Mouse (Mus musculus): Measurements from ENCODE around the gene C1qa. TPM values are rescaled to one million over a fixed set of nuclear protein-coding genes. Genes with fewer than 3 reads are reported as not detected.

C1qa gene
- polyA plus RNA-seq, 1 experiment from 2014 or later: 11.2 TPM

DNA sequence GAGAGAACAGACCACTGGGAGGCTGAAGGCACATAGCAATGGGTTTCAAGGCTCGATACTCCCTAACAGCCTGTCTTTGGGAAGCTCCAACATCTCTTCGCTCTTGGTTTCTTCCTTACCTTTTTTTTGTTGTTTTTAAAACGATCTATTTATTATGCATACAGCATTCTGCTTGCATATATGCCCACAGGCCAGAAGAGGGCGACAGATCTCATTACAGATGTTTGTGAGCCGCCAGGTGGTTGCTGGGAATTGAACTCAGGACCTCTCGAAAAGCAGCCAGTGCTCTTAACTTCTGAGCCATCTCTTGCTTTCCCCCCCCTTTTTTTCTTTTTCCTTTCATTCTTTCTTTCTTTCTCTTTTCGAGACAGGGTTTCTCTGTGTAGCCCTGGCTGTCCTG lies 551 bp upstream of the C1qa start:
- no peak for ATAC-seq (ENCODE audit: insufficient number of reproducible peaks, low FRiP score)
- Histone ChIP-seq H3K9me3 (replicated peaks) (no peaks in the 10 kb centered on the region), H3K9ac (no peak overlapping the region), H3K36me3 (no peaks in the 10 kb centered on the region), H3K27ac (ENCODE audit: poor library complexity, severe bottlenecking) (no peak overlapping the region), H3K4me3 (no peak overlapping the region), H3K4me2 (no peak overlapping the region), H3K4me1 (replicated peaks) (0 out of 2 replicates have a peak, but pooled peaks cover 3% of the 10 kb centered on the region), H3K27me3 (replicated peaks) (peaks cover 78% of the 10 kb centered on the region)
- 56% methylated on average over 7 of the region's 7 CpGs for WGBS

DNA sequence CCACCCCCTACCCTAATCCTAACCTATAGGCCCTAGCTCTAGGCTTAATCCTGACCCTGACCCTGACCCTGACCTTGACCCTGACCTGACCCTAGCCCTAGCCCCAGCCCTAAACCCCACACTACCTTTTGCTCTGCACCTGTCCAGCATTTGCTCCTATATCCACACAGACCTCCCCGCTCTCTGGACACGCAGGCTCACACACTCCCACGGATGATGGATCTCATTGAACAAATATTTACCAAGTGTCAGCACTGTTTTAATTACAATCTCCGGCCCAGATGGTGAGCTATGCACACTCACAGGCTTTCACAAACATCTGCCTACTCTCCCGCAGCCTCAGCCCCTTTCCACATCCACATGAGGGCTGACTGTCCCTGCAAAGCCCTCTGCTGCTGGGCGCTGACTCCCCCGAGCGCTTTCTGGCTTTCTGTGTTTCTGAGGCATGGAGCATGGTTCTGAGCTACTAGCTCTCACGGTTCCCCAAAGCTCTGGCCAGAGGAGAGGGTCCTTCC lies 462 bp downstream of the C1qa start:
- ATAC-seq (ENCODE audit: insufficient number of reproducible peaks, low FRiP score): no peak
- peaks cover 79% of the 10 kb centered on the region for H3K27me3 ChIP-seq (replicated peaks)
- H3K36me3 ChIP-seq: no peaks in the 10 kb centered on the region
- no peaks in the 10 kb centered on the region for H3K9me3 ChIP-seq (replicated peaks)
- no peak overlapping the region for H3K27ac ChIP-seq (ENCODE audit: poor library complexity, severe bottlenecking)
- H3K4me3 ChIP-seq: no peak overlapping the region
- WGBS: 66% methylated on average over 9 of the region's 9 CpGs
- no peak overlapping the region for H3K4me2 ChIP-seq
- no peak overlapping the region for H3K9ac ChIP-seq
- H3K4me1 ChIP-seq (replicated peaks): 0 out of 2 replicates have a peak, but pooled peaks cover 3% of the 10 kb centered on the region

DNA sequence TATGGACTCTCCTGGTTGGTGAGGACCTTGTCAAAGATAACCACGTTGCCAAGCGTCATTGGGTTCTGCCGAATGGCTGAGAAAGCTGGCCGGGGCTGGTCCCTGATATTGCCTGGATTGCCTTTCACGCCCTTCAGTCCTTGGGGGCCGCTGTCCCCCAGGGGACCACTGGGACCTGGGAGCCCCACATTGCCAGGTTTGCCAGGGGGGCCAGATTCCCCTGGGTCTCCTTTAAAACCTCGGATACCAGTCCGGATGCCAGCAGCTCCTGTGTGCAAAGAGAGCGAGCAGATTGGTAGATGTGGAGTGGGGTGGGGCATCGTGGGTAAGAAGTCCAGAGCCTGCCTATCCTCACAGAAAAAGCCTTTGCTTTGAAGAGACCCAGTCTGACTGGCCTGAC lies 2.1 kb downstream of the C1qa start:
- H3K27me3 ChIP-seq (replicated peaks): peaks cover 82% of the 10 kb centered on the region
- H3K9ac ChIP-seq: no peak overlapping the region
- 36% methylated on average over 10 of the region's 10 CpGs for WGBS
- 0 out of 2 replicates have a peak, but pooled peaks cover 3% of the 10 kb centered on the region for H3K4me1 ChIP-seq (replicated peaks)
- no peaks in the 10 kb centered on the region for H3K9me3 ChIP-seq (replicated peaks)
- no peak overlapping the region for H3K4me3 ChIP-seq
- no peak overlapping the region for H3K4me2 ChIP-seq
- no peak for ATAC-seq (ENCODE audit: insufficient number of reproducible peaks, low FRiP score)
- no peak overlapping the region for H3K27ac ChIP-seq (ENCODE audit: poor library complexity, severe bottlenecking)
- no peaks in the 10 kb centered on the region for H3K36me3 ChIP-seq

DNA sequence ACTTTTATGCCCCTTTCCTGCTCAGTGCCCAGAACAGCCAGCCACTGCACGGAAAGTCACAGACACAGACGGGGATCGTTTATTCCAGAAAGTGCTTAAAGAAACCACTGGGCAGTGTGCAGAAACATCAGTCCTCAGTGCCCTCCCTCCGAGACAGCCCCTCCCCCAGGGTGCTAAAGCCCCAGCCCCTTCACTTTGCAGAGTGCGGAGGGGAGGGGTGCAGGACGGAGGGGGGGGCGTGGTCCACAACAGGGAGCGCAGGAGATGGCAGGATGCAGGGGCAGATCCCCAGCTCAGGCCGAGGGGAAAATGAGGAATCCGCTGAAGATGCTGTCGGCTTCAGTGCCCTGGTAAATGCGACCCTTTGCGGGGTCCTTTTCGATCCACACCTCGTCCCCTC lies 2.7 kb downstream of the C1qa start:
- WGBS: 4% methylated on average over 14 of the region's 15 CpGs
- H3K4me2 ChIP-seq: no peak overlapping the region
- ATAC-seq (ENCODE audit: insufficient number of reproducible peaks, low FRiP score): no peak
- H3K27me3 ChIP-seq (replicated peaks): peaks cover 86% of the 10 kb centered on the region
- H3K4me1 ChIP-seq (replicated peaks): 0 out of 2 replicates have a peak, but pooled peaks cover 3% of the 10 kb centered on the region
- no peak overlapping the region for H3K9ac ChIP-seq
- no peak overlapping the region for H3K4me3 ChIP-seq
- H3K9me3 ChIP-seq (replicated peaks): no peaks in the 10 kb centered on the region
- no peak overlapping the region for H3K27ac ChIP-seq (ENCODE audit: poor library complexity, severe bottlenecking)
- no peaks in the 10 kb centered on the region for H3K36me3 ChIP-seq

DNA sequence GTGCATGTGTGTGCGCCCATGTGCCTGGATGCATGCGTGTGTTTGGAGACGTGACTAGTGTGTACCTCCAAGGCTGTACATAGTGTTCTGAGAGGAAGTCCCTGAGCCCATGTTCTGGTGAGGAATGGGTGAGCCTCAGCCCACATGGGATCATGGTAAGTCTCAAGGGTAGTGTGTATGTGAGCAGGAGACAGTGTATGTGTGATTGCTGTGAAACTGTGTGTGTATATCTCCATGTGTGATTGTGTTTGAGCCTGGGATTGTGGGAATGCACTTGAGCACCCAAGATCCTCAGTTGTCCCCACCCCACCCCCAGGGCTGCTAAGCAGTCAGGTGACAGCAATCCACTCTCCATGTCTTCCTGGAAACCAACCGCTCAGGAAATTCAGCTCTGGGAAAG lies 3.8 kb downstream of the C1qa start:
- H3K27ac ChIP-seq (ENCODE audit: poor library complexity, severe bottlenecking): no peak overlapping the region
- no peaks in the 10 kb centered on the region for H3K36me3 ChIP-seq
- H3K4me2 ChIP-seq: no peak overlapping the region
- H3K9ac ChIP-seq: no peak overlapping the region
- no peak overlapping the region for H3K4me3 ChIP-seq
- H3K4me1 ChIP-seq (replicated peaks): 0 out of 2 replicates have a peak, but pooled peaks cover 3% of the 10 kb centered on the region
- no peak for ATAC-seq (ENCODE audit: insufficient number of reproducible peaks, low FRiP score)
- peaks cover 88% of the 10 kb centered on the region for H3K27me3 ChIP-seq (replicated peaks)
- 67% methylated on average over 4 of the region's 4 CpGs for WGBS
- H3K9me3 ChIP-seq (replicated peaks): no peaks in the 10 kb centered on the region

DNA sequence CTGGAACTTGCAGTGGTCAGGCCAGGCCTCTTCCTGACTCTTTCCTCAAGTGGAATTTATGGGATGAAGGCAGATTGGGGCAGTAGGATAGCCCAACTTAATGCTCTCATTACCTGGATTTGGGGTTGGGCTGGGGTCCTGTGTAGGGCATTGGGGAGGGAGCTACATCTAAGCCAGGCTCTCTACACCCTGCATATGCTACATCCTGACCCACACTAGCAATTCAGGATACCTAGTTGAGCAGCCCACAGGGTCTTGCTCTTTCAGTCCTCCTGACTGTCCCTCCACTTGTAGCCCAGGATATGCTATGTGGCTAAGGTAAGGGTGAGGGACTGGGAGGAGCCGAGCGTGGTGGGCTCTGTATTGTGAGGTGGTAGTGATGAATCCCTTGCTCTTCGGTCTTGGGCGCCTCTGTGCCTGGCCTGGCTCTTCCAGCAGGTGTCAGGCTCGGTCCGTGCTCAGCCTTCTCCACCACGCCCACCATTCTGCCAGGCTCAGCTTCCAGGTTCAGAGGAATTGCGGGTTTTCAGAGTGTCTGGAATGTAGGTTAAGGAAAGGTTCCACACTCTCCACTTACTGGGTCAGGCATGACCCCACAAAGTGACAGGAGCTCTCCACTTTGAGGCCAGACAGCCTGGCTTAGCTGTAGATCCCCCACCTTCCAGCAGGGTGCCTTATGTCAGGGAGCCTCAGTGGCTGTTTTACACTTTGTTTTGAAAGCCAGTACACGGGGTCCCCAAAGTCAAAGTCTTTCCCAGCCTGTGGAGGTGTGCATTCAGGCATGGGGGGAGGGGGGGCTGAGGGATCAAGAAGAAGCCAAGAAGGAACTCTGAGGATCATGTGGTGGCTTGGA lies 4.7 kb downstream of the C1qa start:
- Histone ChIP-seq H3K4me3 (no peak overlapping the region), H3K9me3 (replicated peaks) (no peaks in the 10 kb centered on the region), H3K27me3 (replicated peaks) (peaks cover 94% of the 10 kb centered on the region), H3K4me1 (replicated peaks) (0 out of 2 replicates have a peak, but pooled peaks cover 3% of the 10 kb centered on the region), H3K36me3 (no peaks in the 10 kb centered on the region), H3K27ac (ENCODE audit: poor library complexity, severe bottlenecking) (no peak overlapping the region), H3K4me2 (no peak overlapping the region), H3K9ac (no peak overlapping the region)
- ATAC-seq (ENCODE audit: insufficient number of reproducible peaks, low FRiP score): no peak
- 8% methylated on average over 9 of the region's 9 CpGs for WGBS

DNA sequence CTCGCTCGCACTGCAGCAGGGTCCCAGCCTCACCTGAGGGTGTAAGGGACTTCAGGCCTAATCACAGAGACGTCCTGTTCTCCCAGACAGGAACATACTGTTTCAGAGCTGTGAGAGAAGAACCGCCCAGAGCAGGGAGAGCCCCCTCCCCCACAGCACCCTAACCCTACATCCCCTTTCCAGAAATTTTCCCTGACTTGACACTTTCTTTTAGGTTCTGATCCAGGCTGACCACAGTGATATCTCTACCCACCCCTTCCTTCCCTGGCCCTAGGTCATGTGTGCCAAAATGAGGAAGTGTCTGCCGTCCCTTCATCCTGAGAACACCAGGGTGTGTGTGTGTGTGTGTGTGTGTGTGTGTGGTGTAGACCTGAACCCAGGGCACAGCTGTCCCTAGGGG lies 5.8 kb downstream of the C1qa start, which contains the start of gene C1qc:
TSS of gene C1qc (minus strand) at position 255 of the 400 bp plus-strand sequence.
- Histone ChIP-seq H3K36me3 (no peaks in the 10 kb centered on the region), H3K27me3 (replicated peaks) (peaks cover 91% of the 10 kb centered on the region), H3K4me3 (no peak within 1 kb of the TSS), H3K4me1 (replicated peaks) (0 out of 2 replicates have a peak, but pooled peaks cover 3% of the 10 kb centered on the region), H3K9me3 (replicated peaks) (no peaks in the 10 kb centered on the region), H3K4me2 (no peak within 1 kb of the TSS), H3K27ac (ENCODE audit: poor library complexity, severe bottlenecking) (no peak within 1 kb of the TSS), H3K9ac (no peak within 1 kb of the TSS)
- WGBS: 45% methylated on average over 5 of the region's 5 CpGs
- no peak for ATAC-seq (ENCODE audit: insufficient number of reproducible peaks, low FRiP score)

DNA sequence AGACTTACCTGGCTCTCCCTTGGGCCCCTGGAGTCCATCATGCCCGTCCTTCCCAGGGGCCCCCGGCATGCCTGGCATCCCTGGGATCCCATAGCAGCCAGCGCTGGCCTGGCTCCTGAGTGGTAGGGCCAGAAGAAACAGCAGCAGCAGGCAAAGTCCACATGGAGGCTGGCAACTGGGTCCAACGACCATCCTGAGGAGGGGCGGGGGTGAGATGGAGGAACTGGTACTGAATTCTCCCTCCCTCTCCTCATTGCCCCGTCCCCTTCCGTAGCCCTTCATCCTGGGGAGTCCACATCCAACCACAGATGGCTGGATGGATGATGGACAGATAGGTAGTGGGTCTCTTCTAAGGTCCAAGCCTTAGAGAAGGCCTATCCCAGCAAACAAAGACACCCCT lies 6.2 kb downstream of the C1qa start:
- H3K4me2 ChIP-seq: no peak overlapping the region
- no peak for ATAC-seq (ENCODE audit: insufficient number of reproducible peaks, low FRiP score)
- H3K9me3 ChIP-seq (replicated peaks): no peaks in the 10 kb centered on the region
- peaks cover 90% of the 10 kb centered on the region for H3K27me3 ChIP-seq (replicated peaks)
- H3K4me3 ChIP-seq: no peak overlapping the region
- 41% methylated on average over 7 of the region's 7 CpGs for WGBS
- H3K27ac ChIP-seq (ENCODE audit: poor library complexity, severe bottlenecking): no peak overlapping the region
- no peaks in the 10 kb centered on the region for H3K36me3 ChIP-seq
- H3K4me1 ChIP-seq (replicated peaks): 0 out of 2 replicates have a peak, but pooled peaks cover 3% of the 10 kb centered on the region
- no peak overlapping the region for H3K9ac ChIP-seq

DNA sequence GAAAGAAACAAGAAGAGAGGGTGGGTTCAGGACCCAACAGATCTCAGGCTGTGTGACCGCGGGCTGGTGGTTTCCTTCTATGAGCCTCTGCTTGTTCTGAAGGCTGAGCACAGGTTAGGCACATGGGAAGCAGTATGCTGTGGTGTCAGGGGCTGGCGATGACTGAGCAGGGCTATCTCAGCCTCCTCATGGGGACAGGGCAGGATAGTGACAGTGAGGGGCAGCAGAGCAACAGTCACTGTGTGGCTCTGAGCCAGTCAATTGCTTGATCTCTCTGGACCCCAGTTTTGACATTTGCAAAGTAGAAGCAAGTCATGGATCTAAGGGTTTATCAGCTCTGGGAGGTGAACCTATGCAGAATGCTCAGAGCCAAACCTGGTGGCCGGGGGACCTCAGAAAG lies 7.5 kb downstream of the C1qa start:
- Histone ChIP-seq H3K27me3 (replicated peaks) (peaks cover 89% of the 10 kb centered on the region), H3K4me1 (replicated peaks) (0 out of 2 replicates have a peak, but pooled peaks cover 3% of the 10 kb centered on the region), H3K36me3 (no peaks in the 10 kb centered on the region), H3K9me3 (replicated peaks) (no peaks in the 10 kb centered on the region), H3K4me2 (no peak overlapping the region), H3K27ac (ENCODE audit: poor library complexity, severe bottlenecking) (no peak overlapping the region), H3K9ac (no peak overlapping the region), H3K4me3 (no peak overlapping the region)
- 83% methylated on average over 4 of the region's 4 CpGs for WGBS
- ATAC-seq (ENCODE audit: insufficient number of reproducible peaks, low FRiP score): no peak

DNA sequence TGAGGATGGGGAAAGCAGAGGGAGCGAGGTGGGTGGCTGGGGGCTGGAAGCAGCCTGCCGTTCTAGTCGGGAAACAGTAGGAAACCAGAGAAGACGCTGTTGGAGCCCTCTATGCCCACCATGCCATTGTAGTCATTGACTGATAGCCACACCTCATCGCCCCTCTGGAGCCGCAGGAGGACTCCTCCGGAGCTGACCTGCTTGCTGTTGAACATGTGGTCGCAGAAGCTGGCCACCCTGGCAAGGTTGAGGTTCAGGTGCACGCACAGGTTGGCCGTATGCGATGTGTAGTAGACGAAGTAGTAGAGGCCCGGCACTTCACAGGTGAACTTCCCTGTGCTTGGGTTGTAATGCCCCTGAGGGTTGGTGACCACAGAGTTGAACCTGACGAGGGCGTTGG lies 8.6 kb downstream of the C1qa start:
- Histone ChIP-seq H3K4me2 (no peak overlapping the region), H3K4me1 (replicated peaks) (no peaks in the 10 kb centered on the region), H3K27ac (ENCODE audit: poor library complexity, severe bottlenecking) (no peak overlapping the region), H3K36me3 (no peaks in the 10 kb centered on the region), H3K4me3 (no peak overlapping the region), H3K27me3 (replicated peaks) (peaks cover 89% of the 10 kb centered on the region), H3K9ac (no peak overlapping the region), H3K9me3 (replicated peaks) (no peaks in the 10 kb centered on the region)
- 83% methylated on average over 15 of the region's 15 CpGs for WGBS
- no peak for ATAC-seq (ENCODE audit: insufficient number of reproducible peaks, low FRiP score)

DNA sequence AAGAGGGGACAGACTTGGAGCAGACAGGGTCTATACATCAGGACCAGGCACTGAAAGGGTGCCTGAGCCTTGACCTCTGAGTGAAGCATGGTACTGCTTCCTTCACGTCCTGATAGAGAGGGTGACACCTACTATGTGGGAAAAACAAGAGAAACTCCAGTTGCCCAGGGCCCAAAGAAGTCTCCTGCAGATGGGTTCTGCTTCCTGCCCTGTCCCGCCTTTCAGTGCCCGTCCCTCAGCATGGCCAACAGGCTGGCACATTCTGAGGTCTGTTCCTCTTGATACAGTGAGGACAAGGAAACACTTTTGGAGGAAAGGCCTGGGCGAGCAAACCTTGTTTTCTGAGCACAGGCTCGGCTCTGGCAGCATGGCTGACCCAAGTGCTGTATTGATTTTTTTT lies 10.9 kb downstream of the C1qa start:
- H3K9me3 ChIP-seq (replicated peaks): no peaks in the 10 kb centered on the region
- H3K4me2 ChIP-seq: no peak overlapping the region
- no peaks in the 10 kb centered on the region for H3K4me1 ChIP-seq (replicated peaks)
- H3K36me3 ChIP-seq: no peaks in the 10 kb centered on the region
- no peak for ATAC-seq (ENCODE audit: insufficient number of reproducible peaks, low FRiP score)
- no peak overlapping the region for H3K27ac ChIP-seq (ENCODE audit: poor library complexity, severe bottlenecking)
- peaks cover 74% of the 10 kb centered on the region for H3K27me3 ChIP-seq (replicated peaks)
- WGBS: 61% methylated on average over 5 of the region's 5 CpGs
- H3K4me3 ChIP-seq: no peak overlapping the region
- no peak overlapping the region for H3K9ac ChIP-seq
